Mouse (Mus musculus): ENCODE measurements around the gene Dchs2. TPM values are rescaled to one million over a fixed set of nuclear protein-coding genes. Genes with fewer than 3 reads are reported as not detected.

Dchs2 gene
- polyA plus RNA-seq, 1 experiment from 2014 or later: 0.78 TPM

GRCm38 (mm10) chr3:83303876-83304275 is 176.1 kb downstream of the Dchs2 start:
- H3K9me3 ChIP-seq (ENCODE audit: control insufficient read depth, low read depth, low read length): no peaks in the 10 kb centered on the region
- ATAC-seq (ENCODE audit: insufficient number of reproducible peaks, insufficient read depth, low FRiP score, low read depth): no peak
- no peak overlapping the region for H3K4me3 ChIP-seq (ENCODE audit: low read depth, low read length)
- H3K4me1 ChIP-seq (ENCODE audit: control insufficient read depth, insufficient read depth, low read length): no peaks in the 10 kb centered on the region
- H3K4me2 ChIP-seq (replicated peaks; ENCODE audit: low read depth, low read length): no peak overlapping the region
- no peaks in the 10 kb centered on the region for H3K27me3 ChIP-seq (ENCODE audit: control insufficient read depth, insufficient read depth, low read length)
- no peaks in the 10 kb centered on the region for H3K36me3 ChIP-seq (ENCODE audit: control insufficient read depth, insufficient read depth, low read length)
- no peak overlapping the region for H3K9ac ChIP-seq (replicated peaks; ENCODE audit: low read depth, low read length)
- H3K27ac ChIP-seq (ENCODE audit: low read length): no peak overlapping the region
- 70% methylated on average over 5 of the region's 5 CpGs for WGBS

- Histone ChIP-seq H3K4me2 (replicated peaks; ENCODE audit: low read depth, low read length) (no peak overlapping the region), H3K27me3 (ENCODE audit: control insufficient read depth, insufficient read depth, low read length) (no peaks in the 10 kb centered on the region), H3K4me3 (ENCODE audit: low read depth, low read length) (no peak overlapping the region), H3K27ac (ENCODE audit: low read length) (no peak overlapping the region), H3K9me3 (ENCODE audit: control insufficient read depth, low read depth, low read length) (no peaks in the 10 kb centered on the region), H3K4me1 (ENCODE audit: control insufficient read depth, insufficient read depth, low read length) (no peaks in the 10 kb centered on the region), H3K9ac (replicated peaks; ENCODE audit: low read depth, low read length) (no peak overlapping the region), H3K36me3 (ENCODE audit: control insufficient read depth, insufficient read depth, low read length) (no peaks in the 10 kb centered on the region)
- 74% methylated on average over 3 of the region's 3 CpGs for WGBS
- no peak for ATAC-seq (ENCODE audit: insufficient number of reproducible peaks, insufficient read depth, low FRiP score, low read depth)
These were observed 218.2 kb downstream of the Dchs2 start for GRCm38 (mm10) chr3:83345928-83346327.

- Histone ChIP-seq H3K9ac (replicated peaks; ENCODE audit: low read depth, low read length) (no peak overlapping the region), H3K4me2 (replicated peaks; ENCODE audit: low read depth, low read length) (no peak overlapping the region), H3K9me3 (ENCODE audit: control insufficient read depth, low read depth, low read length) (no peaks in the 10 kb centered on the region), H3K27ac (ENCODE audit: low read length) (no peak overlapping the region), H3K4me1 (ENCODE audit: control insufficient read depth, insufficient read depth, low read length) (no peaks in the 10 kb centered on the region), H3K4me3 (ENCODE audit: low read depth, low read length) (no peak overlapping the region), H3K36me3 (ENCODE audit: control insufficient read depth, insufficient read depth, low read length) (no peaks in the 10 kb centered on the region), H3K27me3 (ENCODE audit: control insufficient read depth, insufficient read depth, low read length) (no peaks in the 10 kb centered on the region)
- ATAC-seq (ENCODE audit: insufficient number of reproducible peaks, insufficient read depth, low FRiP score, low read depth): no peak
- 87% methylated on average over 9 of the region's 9 CpGs for WGBS
These were observed 240.8 kb downstream of the Dchs2 start for GRCm38 (mm10) chr3:83368500-83369068.

GRCm38 (mm10) chr3:83369871-83370270 is 242.1 kb downstream of the Dchs2 start:
- H3K4me2 ChIP-seq (replicated peaks; ENCODE audit: low read depth, low read length): no peak overlapping the region
- WGBS: 91% methylated on average over 2 of the region's 2 CpGs
- no peaks in the 10 kb centered on the region for H3K36me3 ChIP-seq (ENCODE audit: control insufficient read depth, insufficient read depth, low read length)
- no peaks in the 10 kb centered on the region for H3K9me3 ChIP-seq (ENCODE audit: control insufficient read depth, low read depth, low read length)
- H3K4me1 ChIP-seq (ENCODE audit: control insufficient read depth, insufficient read depth, low read length): no peaks in the 10 kb centered on the region
- H3K27me3 ChIP-seq (ENCODE audit: control insufficient read depth, insufficient read depth, low read length): no peaks in the 10 kb centered on the region
- no peak for ATAC-seq (ENCODE audit: insufficient number of reproducible peaks, insufficient read depth, low FRiP score, low read depth)
- H3K4me3 ChIP-seq (ENCODE audit: low read depth, low read length): no peak overlapping the region
- H3K27ac ChIP-seq (ENCODE audit: low read length): no peak overlapping the region
- no peak overlapping the region for H3K9ac ChIP-seq (replicated peaks; ENCODE audit: low read depth, low read length)

DNA sequence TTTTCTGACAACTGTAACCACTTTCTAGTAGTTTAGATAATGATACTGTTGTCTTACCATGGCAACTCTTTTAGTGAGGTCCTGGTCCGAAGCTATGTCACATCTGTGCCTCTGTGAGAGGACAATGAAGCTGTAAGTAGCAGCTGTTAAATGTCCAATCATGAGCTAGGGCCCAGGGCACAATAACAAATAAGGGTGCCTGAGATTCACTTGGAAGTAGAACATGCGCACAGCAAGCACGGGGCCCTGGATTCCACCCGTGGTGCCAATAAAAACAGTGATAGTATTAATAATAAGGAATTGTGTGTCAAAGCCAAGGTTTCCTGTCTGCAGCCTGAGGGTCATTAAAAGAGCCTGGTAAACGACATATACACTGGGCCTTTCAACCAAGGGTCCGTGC is 246.6 kb downstream of the Dchs2 start:
- 47% methylated on average over 6 of the region's 6 CpGs for WGBS
- Histone ChIP-seq H3K9ac (replicated peaks; ENCODE audit: low read depth, low read length) (no peak overlapping the region), H3K4me3 (ENCODE audit: low read depth, low read length) (no peak overlapping the region), H3K4me2 (replicated peaks; ENCODE audit: low read depth, low read length) (no peak overlapping the region), H3K9me3 (ENCODE audit: control insufficient read depth, low read depth, low read length) (no peaks in the 10 kb centered on the region), H3K27ac (ENCODE audit: low read length) (no peak overlapping the region), H3K27me3 (ENCODE audit: control insufficient read depth, insufficient read depth, low read length) (no peaks in the 10 kb centered on the region), H3K36me3 (ENCODE audit: control insufficient read depth, insufficient read depth, low read length) (no peaks in the 10 kb centered on the region), H3K4me1 (ENCODE audit: control insufficient read depth, insufficient read depth, low read length) (no peaks in the 10 kb centered on the region)
- ATAC-seq (ENCODE audit: insufficient number of reproducible peaks, insufficient read depth, low FRiP score, low read depth): no peak

DNA sequence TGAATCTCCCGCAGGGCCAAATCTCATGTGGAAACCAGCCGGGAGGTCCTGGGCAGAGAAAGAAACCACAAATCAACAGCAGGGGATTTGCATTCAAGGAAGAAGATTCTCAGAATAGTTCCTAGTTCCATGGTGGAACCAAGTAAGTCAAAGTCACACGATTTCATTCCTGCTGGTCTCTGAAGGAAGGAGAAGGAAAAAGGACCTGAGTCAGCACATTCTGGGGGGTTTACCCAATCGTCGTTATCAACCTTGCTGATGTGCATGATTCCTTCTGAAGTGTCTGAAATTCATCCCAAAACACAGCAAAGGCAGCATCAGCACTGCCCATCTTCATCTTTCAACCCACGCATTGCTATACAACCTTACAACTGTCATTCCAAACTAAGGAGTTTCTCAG is 249.1 kb downstream of the Dchs2 start:
- H3K4me2 ChIP-seq (replicated peaks; ENCODE audit: low read depth, low read length): no peak overlapping the region
- no peak overlapping the region for H3K27ac ChIP-seq (ENCODE audit: low read length)
- no peaks in the 10 kb centered on the region for H3K27me3 ChIP-seq (ENCODE audit: control insufficient read depth, insufficient read depth, low read length)
- H3K9ac ChIP-seq (replicated peaks; ENCODE audit: low read depth, low read length): no peak overlapping the region
- ATAC-seq (ENCODE audit: insufficient number of reproducible peaks, insufficient read depth, low FRiP score, low read depth): no peak
- H3K4me3 ChIP-seq (ENCODE audit: low read depth, low read length): no peak overlapping the region
- no peaks in the 10 kb centered on the region for H3K4me1 ChIP-seq (ENCODE audit: control insufficient read depth, insufficient read depth, low read length)
- H3K9me3 ChIP-seq (ENCODE audit: control insufficient read depth, low read depth, low read length): no peaks in the 10 kb centered on the region
- WGBS: 92% methylated on average over 6 of the region's 6 CpGs
- no peaks in the 10 kb centered on the region for H3K36me3 ChIP-seq (ENCODE audit: control insufficient read depth, insufficient read depth, low read length)

Other genes with a start within 250 kb of the Dchs2 start
- 0.36 and 0.43 TPM in 2 replicates for gene Lrat, start 224.0 kb upstream of the Dchs2 start, polyA plus RNA-seq (2014; fragmentation: Nextera tagmentation; extraction: Ambion mirVana)
- 0.95 TPM in 1 of 2 replicates, not detected in the other for gene Fgg, start 120.2 kb upstream of the Dchs2 start, polyA plus RNA-seq (2014; fragmentation: Nextera tagmentation; extraction: Ambion mirVana)
- gene Fga, start 101.9 kb upstream of the Dchs2 start, polyA plus RNA-seq (2014; fragmentation: Nextera tagmentation; extraction: Ambion mirVana): 0.14 and 0.27 TPM in 2 replicates
- 0.08 and 0.29 TPM in 2 replicates for gene Fgb, start 78.1 kb upstream of the Dchs2 start, polyA plus RNA-seq (2014; fragmentation: Nextera tagmentation; extraction: Ambion mirVana)
- 98.0 and 103 TPM in 2 replicates for gene Plrg1, start 72.4 kb upstream of the Dchs2 start, polyA plus RNA-seq (2014; fragmentation: Nextera tagmentation; extraction: Ambion mirVana)